Mouse (Mus musculus) heart, adult 2 months (tissue): ENCODE measurements around the gene Tmem247. TPM values are rescaled to one million over a fixed set of nuclear protein-coding genes. Genes with fewer than 3 reads are reported as not detected.

ENCODE experiments used
- DNase-seq, 2 experiments: peaks; one replicate each; pipeline ENCODE4 v3.0.0; 2021
- H3K27ac ChIP-seq: fragments of 200-600 bp; 2 replicates; pipeline ENCODE4 v1.8.1; 2022
- H3K27me3 ChIP-seq: fragments of 200-500 bp; 2 replicates; pipeline ENCODE4 v1.6.1; 2012; ENCODE audit warnings: mild to moderate bottlenecking, low read length, inconsistent platforms, mixed read lengths; ENCODE audit not compliant: control insufficient read depth, insufficient read depth
- H3K36me3 ChIP-seq: fragments of 200-500 bp; 2 replicates; pipeline ENCODE4 v1.6.1; 2012; ENCODE audit warnings: low read length, inconsistent platforms; ENCODE audit not compliant: control insufficient read depth, insufficient read depth
- H3K4me1 ChIP-seq: fragments of 200-500 bp; 2 replicates; pipeline ENCODE4 v1.6.1; 2011; ENCODE audit warnings: low read length; ENCODE audit not compliant: control insufficient read depth, insufficient read depth
- H3K4me3 ChIP-seq: fragments of 200-600 bp; 2 replicates; pipeline ENCODE4 v1.8.1; 2022
- H3K79me2 ChIP-seq: fragments of 200-500 bp; replicated peaks from 2 replicates; pipeline ENCODE4 v1.6.1; 2012; ENCODE audit warnings: mild to moderate bottlenecking, inconsistent platforms, low read length, moderate library complexity, mixed read lengths; ENCODE audit not compliant: control insufficient read depth, insufficient read depth
- H3K9ac ChIP-seq: fragments of 200-500 bp; 2 replicates; pipeline ENCODE4 v1.6.1; 2012; ENCODE audit warnings: low read depth, mild to moderate bottlenecking, control low read depth, inconsistent platforms, low read length, mixed read lengths
- CTCF ChIP-seq: fragments of 200-600 bp; IDR thresholded peaks from 2 replicates; pipeline ENCODE4 v1.8.1; 2022; ENCODE audit warnings: antibody characterized with exemption, mild to moderate bottlenecking, moderate library complexity
- EP300 ChIP-seq: fragments of 200-500 bp; IDR thresholded peaks from 2 replicates; pipeline ENCODE4 v1.6.1; 2011; ENCODE audit warnings: low read depth, low read length, control low read depth; ENCODE audit not compliant: insufficient read depth
- POLR2A ChIP-seq: fragments of 200-500 bp; IDR thresholded peaks from 2 replicates; pipeline ENCODE4 v1.6.1; 2011; ENCODE audit warnings: mild to moderate bottlenecking, low read depth, low read length, control low read depth; ENCODE audit not compliant: insufficient read depth
- WGBS: fragments of 180-500 bp; shearing (Covaris S2); methylation state at CpG from one replicate; pipeline ENCODE4 v1.1.7; 2018; 5-methylcytosine and 5-hydroxymethylcytosine counted together
- intact Hi-C: fragments of 180-260 bp; cut with DNase I; formaldehyde crosslinking; loops from one replicate; pipeline ENCODE4 v1.15.1; 2025
- polyA plus RNA-seq: library from polyadenylated mRNA; depleted of rRNA; stranded (reverse); fragments of >200 nt; gene quantifications from 2 replicates; pipeline ENCODE4 v1.2.3, GENCODE M21; 2012
- total RNA-seq, 2 experiments: library from RNA; stranded (reverse); gene quantifications; 2 replicates each; pipeline ENCODE4 v1.2.3; 2021

Gene Tmem247
- total and polyA plus RNA-seq, 3 experiments = not detected

DNA sequence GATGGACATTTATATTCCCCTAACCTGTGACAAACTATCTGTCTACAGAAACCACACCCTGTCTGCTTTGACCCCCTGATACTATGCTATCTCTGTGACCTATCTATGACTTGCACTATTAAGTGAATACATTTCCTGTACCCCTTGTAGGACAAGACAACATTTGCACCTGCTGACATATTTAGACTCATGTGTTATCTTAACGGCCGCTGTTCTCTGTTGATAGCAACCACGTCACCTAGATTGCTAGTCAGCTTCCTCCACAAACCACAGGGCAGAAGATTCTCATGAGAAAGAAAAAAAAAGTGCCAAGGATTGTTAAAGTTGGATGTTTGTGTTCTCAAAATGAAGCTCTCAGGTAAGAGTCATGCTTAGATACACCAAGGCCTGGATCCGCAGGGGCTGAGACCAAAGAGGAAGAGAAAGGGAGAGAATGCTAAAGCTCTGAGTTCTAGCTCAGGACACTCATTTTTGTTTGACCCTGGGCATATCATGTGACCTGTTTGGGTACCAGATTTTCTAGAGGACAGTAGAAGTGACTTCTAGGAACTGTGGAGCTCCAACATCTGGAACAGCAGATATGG lies 36.6 kb upstream of the Tmem247 start:
- no peak overlapping the region for H3K4me3 ChIP-seq
- H3K36me3 ChIP-seq = no peaks in the 10 kb centered on the region
- H3K27me3 ChIP-seq = no peaks in the 10 kb centered on the region
- TF ChIP-seq CTCF (no peak), EP300 (no peak), POLR2A (no peak)
- no peak for DNase-seq
- intact Hi-C loops = no loop called here
- 62% methylated on average over 4 of the region's 4 CpGs for WGBS
- H3K4me1 ChIP-seq = no peaks in the 10 kb centered on the region
- no peak overlapping the region for H3K9ac ChIP-seq
- no peak overlapping the region for H3K27ac ChIP-seq
- H3K79me2 ChIP-seq = no peaks in the 10 kb centered on the region

DNA sequence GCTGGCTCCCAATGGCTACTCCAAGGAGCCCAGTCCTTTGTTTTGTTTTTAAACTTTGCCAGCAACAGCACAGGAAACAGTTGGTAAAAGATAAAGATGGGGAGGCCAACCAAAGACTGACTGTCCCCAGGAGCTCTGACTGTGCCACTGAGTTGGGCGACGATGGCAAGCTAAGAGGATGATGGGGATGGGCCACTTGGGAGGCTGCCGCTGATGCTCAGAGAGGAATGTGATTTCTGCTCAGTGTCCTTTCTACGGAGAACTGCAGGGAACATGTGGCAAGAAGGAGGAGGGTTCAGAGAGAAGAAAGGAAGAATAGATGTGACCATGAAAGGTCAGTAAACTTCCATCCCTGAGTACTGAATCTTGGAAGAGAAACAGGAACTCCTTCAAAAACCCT lies 22.0 kb upstream of the Tmem247 start:
- TF ChIP-seq CTCF (no peak), EP300 (no peak)
- Histone ChIP-seq H3K27me3 (no peaks in the 10 kb centered on the region), H3K9ac (no peak overlapping the region), H3K79me2 (no peaks in the 10 kb centered on the region), H3K27ac (no peak overlapping the region), H3K4me3 (no peak overlapping the region), H3K4me1 (no peaks in the 10 kb centered on the region), H3K36me3 (no peaks in the 10 kb centered on the region)
- no peak for DNase-seq
- intact Hi-C loops = no loop called here
- 66% methylated on average over 4 of the region's 4 CpGs for WGBS

GRCm38 (mm10) chr17:86897486-86898165 lies 19.5 kb upstream of the Tmem247 start:
- 90% methylated on average over 6 of the region's 6 CpGs for WGBS
- Histone ChIP-seq H3K36me3 (no peaks in the 10 kb centered on the region), H3K27ac (no peak overlapping the region), H3K9ac (no peak overlapping the region), H3K4me3 (no peak overlapping the region), H3K27me3 (no peaks in the 10 kb centered on the region), H3K4me1 (no peaks in the 10 kb centered on the region), H3K79me2 (no peaks in the 10 kb centered on the region)
- DNase-seq = no peak
- intact Hi-C loops = no loop called here
- TF ChIP-seq POLR2A (no peak), EP300 (no peak), CTCF (no peak)

- H3K9ac ChIP-seq = no peak overlapping the region
- no peak overlapping the region for H3K27ac ChIP-seq
- TF ChIP-seq CTCF = no peak
- TF ChIP-seq EP300 = no peak
- TF ChIP-seq POLR2A = no peak
- no peaks in the 10 kb centered on the region for H3K79me2 ChIP-seq
- intact Hi-C loops = no loop called here
- no peaks in the 10 kb centered on the region for H3K36me3 ChIP-seq
- H3K4me3 ChIP-seq = no peak overlapping the region
- no peaks in the 10 kb centered on the region for H3K27me3 ChIP-seq
- WGBS = 78% methylated on average over 5 of the region's 5 CpGs
- H3K4me1 ChIP-seq = peaks cover 3% of the 10 kb centered on the region; the same call in 1 of the 2 replicates
- DNase-seq = no peak
Observed at GRCm38 (mm10) chr17:86899821-86900220, 17.3 kb upstream of the Tmem247 start.

- Histone ChIP-seq H3K27ac (no peak overlapping the region), H3K79me2 (no peaks in the 10 kb centered on the region), H3K4me3 (no peak overlapping the region), H3K27me3 (no peaks in the 10 kb centered on the region), H3K9ac (no peak overlapping the region), H3K4me1 (peaks cover 4% of the 10 kb centered on the region), H3K36me3 (no peaks in the 10 kb centered on the region)
- WGBS = 80% methylated on average over 5 of the region's 5 CpGs
- TF ChIP-seq EP300 (no peak), POLR2A (no peak), CTCF (no peak)
- intact Hi-C loops = no loop called here
- no peak for DNase-seq
Observed at GRCm38 (mm10) chr17:86900564-86900963, 16.6 kb upstream of the Tmem247 start.

- H3K36me3 ChIP-seq = no peaks in the 10 kb centered on the region
- no peak overlapping the region for H3K4me3 ChIP-seq
- H3K27me3 ChIP-seq = no peaks in the 10 kb centered on the region
- no peaks in the 10 kb centered on the region for H3K79me2 ChIP-seq
- DNase-seq = no peak
- 83% methylated on average over 14 of the region's 14 CpGs for WGBS
- no peak overlapping the region for H3K27ac ChIP-seq
- intact Hi-C loops = no loop called here
- no peak overlapping the region for H3K9ac ChIP-seq
- TF ChIP-seq CTCF = no peak
- H3K4me1 ChIP-seq = peaks cover 7% of the 10 kb centered on the region
Observed at GRCm38 (mm10) chr17:86902399-86903067, 14.6 kb upstream of the Tmem247 start.
